Mouse (Mus musculus) kidney, postnatal 25 days (tissue): ENCODE data around the gene Ptpa.

Experiments used
- DNase-seq, 2 experiments: peaks; one replicate each; pipeline ENCODE4 v3.0.0; 2021; ENCODE audit warnings: mixed read lengths in 2 of 2

Ptpa gene

DNA sequence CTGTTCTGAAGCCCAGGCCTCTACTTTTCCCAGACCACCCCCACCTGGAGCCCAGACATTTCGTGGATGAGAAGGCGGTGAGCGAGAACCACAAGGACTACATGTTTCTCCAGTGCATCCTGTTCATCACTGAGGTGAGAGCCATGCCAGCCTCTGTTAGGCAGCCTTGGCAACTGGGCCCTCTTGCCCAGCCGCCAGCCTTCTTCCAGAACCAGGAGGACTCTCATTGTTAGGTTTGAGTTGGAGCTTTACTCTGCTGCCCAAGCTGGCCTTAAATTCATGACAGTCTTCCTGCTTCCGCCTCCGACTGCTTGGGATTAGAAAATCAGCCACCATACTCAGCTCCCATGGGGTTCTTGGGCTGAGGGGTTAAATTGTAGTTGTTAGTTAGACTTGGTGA is 23.8 kb downstream of the Ptpa start:
- no peak for DNase-seq

DNA sequence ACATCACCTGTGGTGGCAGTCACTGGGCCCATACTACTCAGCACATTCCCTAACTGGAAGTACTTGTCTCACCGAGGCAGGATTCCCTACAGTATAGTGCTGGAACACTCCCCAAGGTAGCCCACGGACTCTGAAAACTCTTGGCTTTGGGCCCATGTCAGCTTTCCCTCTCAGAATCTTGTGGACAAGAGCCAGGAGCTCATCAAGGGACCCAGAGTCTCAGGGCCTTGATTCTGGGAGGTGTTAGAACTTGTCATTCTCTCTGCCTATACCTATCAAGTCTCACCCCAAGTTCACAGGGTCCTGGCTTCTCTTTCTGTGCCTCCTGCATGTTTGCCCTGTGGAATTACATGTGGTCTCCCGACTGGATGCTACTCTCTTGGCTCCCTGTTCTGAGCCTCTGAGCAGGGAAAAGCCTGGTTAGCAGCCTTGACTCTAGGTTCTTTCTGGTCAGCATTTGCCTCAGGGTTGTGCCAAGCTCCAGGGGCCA is 24.4 kb downstream of the Ptpa start:
- peak; percentile 60 to 72 for DNase-seq

DNA sequence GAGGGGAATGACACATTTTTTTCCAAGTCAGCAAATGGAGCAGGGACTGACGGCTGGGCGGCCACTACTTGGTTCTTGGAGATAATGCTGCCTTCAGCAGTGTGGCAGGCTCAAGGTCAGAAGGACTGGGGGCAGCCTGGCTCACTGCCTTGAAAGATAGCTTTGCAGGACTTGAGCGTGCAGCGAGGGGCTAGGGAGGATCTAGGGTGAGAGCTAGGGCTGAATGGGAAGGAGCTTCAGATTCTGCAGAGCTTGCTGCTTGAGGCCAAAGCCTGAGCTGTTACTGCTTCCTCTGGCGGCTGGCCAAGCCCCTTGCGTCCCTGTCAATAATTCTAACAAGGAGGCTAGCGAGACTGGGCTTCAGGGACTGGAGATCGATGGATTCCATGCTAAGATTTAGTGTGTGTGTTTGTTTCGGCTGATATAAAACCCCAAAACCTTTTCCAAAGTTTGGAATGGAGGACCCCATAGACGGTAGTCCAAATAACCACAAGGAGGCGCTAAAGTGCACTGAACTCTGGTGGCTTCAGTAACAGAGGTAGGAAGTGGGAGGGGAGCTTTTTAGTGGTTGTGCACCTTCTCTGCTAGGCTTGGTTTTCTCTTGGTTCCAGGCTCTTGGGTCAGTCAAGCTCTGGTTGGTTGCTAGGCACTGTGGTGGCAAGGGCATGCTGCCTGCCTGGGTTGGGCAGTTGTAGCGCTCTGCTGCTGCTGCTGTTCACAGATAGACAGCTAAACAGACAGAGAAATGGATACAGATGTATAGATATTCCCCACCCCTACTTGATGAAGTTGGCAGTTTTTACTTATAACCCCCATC is 25.1 kb downstream of the Ptpa start:
- DNase-seq, result peak; percentile 86 to 91

- peak; percentile 83 to 92 for DNase-seq
These were observed 26.0 kb downstream of the Ptpa start for GRCm38 (mm10) chr2:30441518-30442497.

- no peak for DNase-seq
These were observed 26.7 kb downstream of the Ptpa start for GRCm38 (mm10) chr2:30442498-30442890.

GRCm38 (mm10) chr2:30443281-30443680 is 27.4 kb downstream of the Ptpa start:
- no peak for DNase-seq

DNA sequence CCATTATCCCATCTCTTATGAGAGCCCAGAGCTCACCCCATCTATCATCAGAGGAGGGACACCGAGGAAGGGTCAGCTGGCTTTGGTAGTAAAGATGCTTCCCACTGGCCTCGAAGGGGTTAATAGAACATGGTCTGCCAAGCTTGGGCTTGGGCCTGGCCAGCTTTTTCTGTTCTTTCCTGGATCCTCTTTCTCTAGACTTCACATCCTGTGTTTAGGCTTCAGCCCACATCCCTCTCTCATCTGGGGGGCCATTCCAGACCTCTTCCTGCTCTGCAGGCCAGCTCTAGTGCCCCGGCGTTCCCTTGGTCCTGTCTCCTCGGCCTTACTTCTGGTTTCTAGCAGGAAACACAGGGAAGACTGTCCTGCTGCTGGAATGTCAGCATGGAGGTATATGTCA is 28.2 kb downstream of the Ptpa start:
- no peak for DNase-seq

GRCm38 (mm10) chr2:30444450-30444849 is 28.6 kb downstream of the Ptpa start:
- DNase-seq, result no peak

DNA sequence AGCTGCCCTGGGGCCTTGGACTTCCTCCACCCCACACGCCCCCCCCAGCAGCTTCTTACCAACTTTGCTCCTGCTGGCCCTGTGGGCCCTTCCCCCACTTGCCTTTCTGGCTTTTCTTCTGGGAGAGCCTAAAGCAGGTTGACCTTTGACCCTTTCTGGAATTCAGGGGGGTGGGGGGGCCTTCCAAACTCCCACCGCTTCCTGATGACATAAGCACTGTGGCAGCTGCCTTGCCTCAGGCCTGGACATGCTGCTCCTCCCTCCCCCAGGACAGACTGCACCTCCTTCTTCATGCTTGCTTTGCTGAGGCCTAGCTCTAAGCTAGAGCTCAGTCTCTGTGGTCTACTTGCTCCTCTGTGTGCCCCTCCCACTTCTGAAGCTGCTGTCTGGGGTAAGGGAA is 29.5 kb downstream of the Ptpa start:
- peak; percentile 66 to 88 for DNase-seq

- DNase-seq, result peak; percentile 34 to 60
These were observed 31.3 kb downstream of the Ptpa start for GRCm38 (mm10) chr2:30446891-30447826.

DNA sequence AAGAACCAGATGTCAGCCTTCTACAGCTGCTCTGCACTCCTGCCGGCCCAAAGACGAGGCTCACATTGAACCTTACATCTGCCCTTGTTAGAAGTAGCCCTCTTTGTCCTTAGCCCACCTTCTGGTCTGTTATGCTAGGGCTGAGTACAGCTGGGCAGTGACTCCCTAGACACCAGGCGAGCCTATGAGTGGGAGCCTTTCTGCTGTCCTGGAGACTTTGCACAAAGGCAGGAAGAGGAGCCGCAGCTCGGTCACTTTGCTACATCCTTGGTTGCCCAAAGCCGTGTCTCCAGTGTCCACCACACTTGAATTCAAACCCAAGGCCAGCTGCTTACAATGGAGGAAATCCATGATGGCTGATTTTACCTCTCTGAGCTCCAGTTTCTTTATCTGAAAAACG is 32.5 kb downstream of the Ptpa start:
- DNase-seq, result no peak

DNA sequence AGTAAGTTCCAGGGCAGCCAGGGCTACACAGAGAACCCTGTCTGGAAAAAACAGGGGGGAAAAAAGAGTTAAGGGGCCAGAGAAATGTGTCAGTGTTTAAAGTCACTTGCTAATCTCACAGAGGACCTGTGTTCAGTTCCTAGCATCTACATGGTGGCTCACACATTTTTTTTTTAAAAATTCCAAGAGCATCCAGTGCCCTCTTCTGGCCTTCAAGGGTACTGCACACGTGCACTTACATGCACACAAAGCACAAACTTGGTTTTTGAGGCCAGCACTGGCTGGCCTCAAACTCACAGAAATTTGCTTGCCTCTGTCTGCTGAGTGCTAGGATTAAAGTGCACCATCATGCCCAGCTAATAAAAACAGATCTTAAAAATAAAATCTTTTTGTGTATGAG is 34.7 kb downstream of the Ptpa start:
- no peak for DNase-seq

- DNase-seq, result peak in 1 of 2 experiments; percentile 63
These were observed 35.7 kb downstream of the Ptpa start for GRCm38 (mm10) chr2:30451525-30451924.

DNA sequence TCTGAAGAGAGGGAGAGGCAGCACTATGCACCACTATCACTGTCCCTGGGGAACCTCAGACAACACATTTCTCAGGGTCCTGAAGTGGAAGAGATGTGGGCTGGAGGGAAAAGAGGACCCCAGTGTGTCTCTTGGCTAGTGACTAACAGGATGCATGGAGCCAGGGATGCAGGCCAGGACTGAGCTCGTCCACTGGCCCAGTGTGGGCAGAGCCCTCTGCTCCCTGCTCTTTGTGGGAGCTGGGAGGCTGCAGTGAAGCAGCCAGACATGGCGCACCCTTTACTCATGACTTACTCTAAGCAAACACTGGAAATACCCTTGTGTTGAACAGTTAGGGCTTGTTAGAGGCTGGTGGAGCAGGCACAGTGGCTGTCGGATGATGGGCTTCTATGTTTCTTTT is 37.7 kb downstream of the Ptpa start:
- DNase-seq, result no peak

GRCm38 (mm10) chr2:30454587-30454986 is 38.7 kb downstream of the Ptpa start:
- DNase-seq, result no peak

GRCm38 (mm10) chr2:30456104-30456980 is 40.5 kb downstream of the Ptpa start:
- no peak for DNase-seq

DNA sequence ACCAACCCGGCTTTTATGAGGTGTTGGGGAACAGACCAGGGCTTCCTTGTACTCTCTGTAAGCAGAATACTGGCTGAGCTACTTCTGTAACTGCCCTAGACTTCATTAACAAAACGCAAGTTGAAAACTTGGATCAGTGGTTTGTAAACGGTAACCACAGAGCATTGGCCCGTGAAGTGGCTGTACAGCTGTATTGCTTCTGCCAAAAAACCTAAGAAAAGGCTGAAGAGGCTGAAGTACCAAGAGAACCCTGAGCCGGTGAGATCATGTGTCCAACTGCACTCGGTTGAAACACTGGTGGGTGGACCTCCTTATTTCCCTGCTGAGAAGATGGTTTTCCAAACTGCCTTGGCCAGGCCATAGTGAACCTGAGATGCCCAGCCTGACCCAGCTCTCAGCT is 42.5 kb downstream of the Ptpa start:
- peak; percentile 61 to 82 for DNase-seq

DNA sequence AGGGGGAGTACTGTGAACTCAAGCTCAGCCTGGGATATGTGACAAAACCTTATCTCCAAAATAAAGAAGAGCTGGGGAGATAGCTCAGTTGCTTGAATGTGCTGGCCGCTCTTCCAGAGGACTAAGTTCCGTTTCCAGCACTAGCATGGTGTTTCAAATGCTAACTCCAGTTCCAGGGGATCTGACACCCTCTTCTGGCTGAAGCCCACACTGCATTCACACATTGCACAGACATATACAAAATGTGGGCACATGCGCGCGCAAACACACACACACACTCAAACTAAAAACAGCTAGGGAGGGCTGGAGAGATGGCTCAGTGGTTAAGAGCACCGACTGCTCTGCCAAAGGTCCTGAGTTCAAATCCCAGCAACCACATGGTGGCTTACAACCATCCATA is 43.4 kb downstream of the Ptpa start:
- no peak for DNase-seq

DNA sequence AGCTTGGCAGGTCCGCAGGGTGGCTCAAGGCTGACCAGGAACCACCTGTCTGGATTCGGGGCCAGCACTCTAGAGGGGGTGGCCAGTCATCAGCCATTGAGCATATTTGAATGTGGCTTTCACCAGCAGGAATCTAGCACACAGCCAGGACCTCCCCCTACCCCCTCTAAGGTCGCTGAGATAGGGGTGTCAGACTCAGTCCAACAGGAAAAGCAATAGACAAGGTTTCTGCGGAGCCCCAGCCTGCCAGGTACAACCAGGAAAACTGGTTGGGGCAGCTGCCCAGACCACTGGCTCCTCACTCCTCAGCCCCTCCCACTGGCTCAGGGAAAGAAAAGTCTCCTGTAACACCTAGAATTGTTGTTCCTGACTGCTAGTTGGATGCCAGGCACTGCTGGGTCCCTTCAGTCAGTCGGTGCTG is 47.5 kb downstream of the Ptpa start:
- DNase-seq, result peak; percentile 69 to 86

- peak; percentile 79 to 91 for DNase-seq
These were observed 48.1 kb downstream of the Ptpa start for GRCm38 (mm10) chr2:30463904-30464330.

- no peak for DNase-seq
These were observed 48.6 kb downstream of the Ptpa start for GRCm38 (mm10) chr2:30464411-30464810.
